Mouse (Mus musculus) spleen, adult 2 months (tissue): ENCODE results near the gene Zbtb7b. TPM values are rescaled to one million over a fixed set of nuclear protein-coding genes. Genes with fewer than 3 reads are reported as not detected.

Source experiments
- DNase-seq, 2 experiments: peaks; one replicate each; pipeline versions ENCODE4 v3.0.0 to v3.0.0-alpha.2; 2012 to 2021; ENCODE audit warnings: low spot score in 2 of 2, low read depth in 1 of 2
- H3K27ac ChIP-seq: fragments of 200-500 bp; 2 replicates; pipeline ENCODE4 v1.5.1; 2012; ENCODE audit warnings: low read length, inconsistent platforms; ENCODE audit not compliant: insufficient read depth
- H3K27me3 ChIP-seq: fragments of 200-500 bp; 2 replicates; pipeline ENCODE4 v1.6.1; 2012; ENCODE audit warnings: mild to moderate bottlenecking, moderate library complexity, low read length, inconsistent platforms; ENCODE audit not compliant: control insufficient read depth, insufficient read depth
- H3K36me3 ChIP-seq: fragments of 200-500 bp; 2 replicates; pipeline ENCODE4 v1.6.1; 2012; ENCODE audit warnings: mild to moderate bottlenecking, low read length, inconsistent platforms; ENCODE audit not compliant: control insufficient read depth, insufficient read depth
- H3K4me1 ChIP-seq: fragments of 200-500 bp; 2 replicates; pipeline ENCODE4 v1.6.1; 2011; ENCODE audit warnings: inconsistent platforms; ENCODE audit not compliant: control insufficient read depth, insufficient read depth, insufficient read length
- H3K4me3 ChIP-seq: fragments of 200-500 bp; 2 replicates; pipeline ENCODE4 v1.5.1; 2011; ENCODE audit warnings: mild to moderate bottlenecking, inconsistent platforms; ENCODE audit not compliant: insufficient read depth, insufficient read length; ENCODE audit errors: extremely low read depth
- CTCF ChIP-seq: fragments of 200-500 bp; IDR thresholded peaks from 2 replicates; pipeline ENCODE4 v1.5.1; 2011; ENCODE audit warnings: mild to moderate bottlenecking, inconsistent platforms; ENCODE audit not compliant: insufficient read depth, insufficient read length, insufficient replicate concordance; ENCODE audit errors: extremely low read depth
- POLR2A ChIP-seq: fragments of 200-500 bp; IDR thresholded peaks from 2 replicates; pipeline ENCODE4 v1.6.1; 2011; ENCODE audit warnings: low read depth, low read length, inconsistent platforms
- WGBS: fragments of 180-500 bp; shearing (Covaris S2); methylation state at CpG from one replicate; pipeline ENCODE4 v1.1.7; 2018; 5-methylcytosine and 5-hydroxymethylcytosine counted together
- polyA plus RNA-seq: library from polyadenylated mRNA; depleted of rRNA; stranded (reverse); fragments of >200 nt; gene quantifications from 2 replicates; pipeline ENCODE4 v1.2.3, GENCODE M21; 2012

Gene Zbtb7b
- polyA plus RNA-seq, 1 experiment = 54.5 TPM

DNA sequence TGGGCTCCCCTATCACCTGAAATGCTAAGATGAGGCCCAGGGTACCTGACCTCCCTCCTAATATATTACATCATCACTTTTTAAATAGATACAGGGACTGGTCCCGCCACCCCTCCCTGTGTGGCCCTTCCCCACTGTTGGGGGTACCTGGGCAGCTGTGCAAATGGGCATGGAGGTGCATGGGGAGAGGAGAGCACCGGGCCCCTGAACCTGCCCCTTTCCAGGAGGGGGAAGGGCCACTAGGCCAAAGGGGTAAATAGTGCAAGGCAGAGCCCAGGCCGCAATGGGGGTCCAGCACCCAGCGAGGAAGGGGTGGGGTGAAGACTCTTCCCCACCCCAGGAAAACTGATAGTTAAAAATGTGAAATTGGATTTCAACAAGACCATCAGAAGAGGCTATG, 16.7 kb downstream of the Zbtb7b start:
- peaks cover 19% of the 10 kb centered on the region for H3K36me3 ChIP-seq
- TF ChIP-seq CTCF (no peak), POLR2A (no peak)
- peaks cover 19% of the 10 kb centered on the region for H3K4me1 ChIP-seq
- DNase-seq = no peak
- WGBS = 86% methylated on average over 4 of the region's 4 CpGs
- H3K27ac ChIP-seq = no peak overlapping the region
- H3K4me3 ChIP-seq = no peak overlapping the region
- no peaks in the 10 kb centered on the region for H3K27me3 ChIP-seq

DNA sequence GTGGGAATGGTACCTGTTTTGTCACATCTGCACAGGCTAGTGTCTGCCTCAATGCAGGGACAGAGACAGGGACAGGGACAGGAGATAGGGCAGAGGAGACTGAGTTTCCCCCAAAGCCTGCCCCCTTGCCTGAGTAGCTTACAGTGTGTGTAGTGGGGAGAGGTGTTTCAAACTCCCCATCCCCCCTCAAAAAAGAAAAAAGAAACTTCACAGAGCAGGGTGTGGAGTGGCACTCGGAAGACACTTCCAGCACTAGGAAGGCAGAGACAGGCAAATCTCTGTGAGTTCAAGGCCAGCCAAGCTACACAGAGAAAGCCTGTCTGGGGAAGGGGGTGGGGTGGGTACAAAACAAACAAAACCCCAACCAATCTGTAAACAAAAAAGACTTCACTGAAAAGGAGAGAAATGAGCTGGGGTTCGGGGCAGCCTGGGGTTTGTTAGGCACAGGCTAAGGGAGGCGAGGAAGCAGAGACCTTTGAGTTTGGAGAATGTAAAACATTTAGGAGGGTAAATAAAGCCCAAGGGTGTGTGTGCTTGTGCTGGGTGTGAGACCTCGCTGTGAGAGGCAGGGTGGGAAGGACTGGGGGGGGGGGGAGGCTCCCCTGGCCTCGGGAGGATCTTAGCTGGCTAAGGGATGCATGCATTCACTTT, 20.9 kb downstream of the Zbtb7b start:
- Histone ChIP-seq H3K36me3 (peaks cover 2% of the 10 kb centered on the region; the same call in 1 of the 2 replicates), H3K27me3 (no peaks in the 10 kb centered on the region), H3K4me3 (no peak overlapping the region), H3K27ac (no peak overlapping the region), H3K4me1 (peaks cover 6% of the 10 kb centered on the region)
- 57% methylated on average over 5 of the region's 5 CpGs for WGBS
- no peak for DNase-seq
- TF ChIP-seq CTCF (no peak), POLR2A (no peak)

DNA sequence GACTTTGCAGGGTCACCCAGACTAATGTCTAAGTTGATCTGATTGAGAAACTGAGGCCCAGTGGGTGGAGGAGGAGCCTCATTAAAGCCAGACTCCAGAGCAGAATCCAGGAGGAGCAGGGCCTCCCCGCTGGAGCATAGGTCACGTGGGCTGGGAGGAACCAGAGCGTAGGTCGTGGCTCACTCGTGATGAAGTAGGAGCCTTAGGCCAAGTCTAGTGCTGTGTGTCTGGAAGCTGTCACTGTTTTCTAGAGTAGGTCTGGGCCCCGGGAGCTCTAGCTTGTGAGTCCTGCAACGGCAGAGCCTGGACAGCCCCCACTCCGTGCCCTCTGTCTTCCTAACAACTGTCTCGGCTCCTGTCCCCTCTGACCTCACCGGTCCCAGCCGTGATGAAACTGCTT, 27.2 kb downstream of the Zbtb7b start:
- Histone ChIP-seq H3K36me3 (no peaks in the 10 kb centered on the region), H3K4me1 (no peaks in the 10 kb centered on the region), H3K27me3 (no peaks in the 10 kb centered on the region), H3K4me3 (no peak overlapping the region), H3K27ac (no peak overlapping the region)
- 81% methylated on average over 11 of the region's 11 CpGs for WGBS
- no peak for DNase-seq
- no peak for TF ChIP-seq POLR2A
- no peak for TF ChIP-seq CTCF

DNA sequence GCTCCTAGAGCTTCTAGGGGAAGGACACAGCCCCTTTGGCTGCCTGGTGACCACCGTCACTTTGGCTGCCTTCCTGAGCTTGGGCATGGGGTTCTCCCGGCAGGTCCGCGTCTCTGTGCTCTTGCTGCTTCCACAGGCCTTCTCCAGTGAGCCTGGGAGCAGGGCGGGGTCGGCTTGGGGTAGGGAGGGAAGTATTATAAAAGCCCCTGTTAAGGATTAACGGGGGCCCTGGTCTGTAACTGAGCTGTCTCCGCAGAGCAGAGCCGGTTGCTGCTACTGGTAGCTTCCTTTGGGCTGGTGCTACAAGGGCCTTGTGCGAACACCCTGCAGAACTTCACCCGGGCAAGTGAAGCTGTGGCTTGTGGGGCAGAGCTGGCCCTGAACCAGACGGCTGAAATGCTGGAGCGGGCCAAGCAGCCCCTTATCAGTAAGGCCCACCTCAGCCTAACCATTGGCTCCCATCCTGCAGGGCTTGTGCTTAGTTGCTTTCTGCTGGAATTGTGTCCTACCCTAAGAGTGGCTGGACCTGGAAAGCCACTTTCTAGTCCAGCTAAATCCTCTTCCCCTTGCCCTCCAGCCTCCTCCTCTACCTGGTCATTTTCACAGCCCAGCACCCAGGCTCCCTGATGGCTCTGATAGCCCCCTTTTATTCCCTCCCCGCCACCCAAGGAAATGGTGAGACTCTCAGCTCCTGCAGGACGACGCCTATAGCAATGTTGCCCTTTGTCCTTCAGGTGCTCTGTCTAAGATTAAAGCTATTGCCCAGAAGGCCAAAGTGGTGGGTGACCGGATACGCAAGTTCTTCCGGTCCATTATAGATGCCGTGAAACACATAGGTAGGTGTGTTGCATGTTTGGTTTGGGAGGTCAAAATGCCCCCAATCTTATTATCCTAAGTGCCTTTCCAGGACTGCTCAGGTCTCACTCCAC, 28.8 kb downstream of the Zbtb7b start:
- H3K27me3 ChIP-seq = no peaks in the 10 kb centered on the region
- no peak overlapping the region for H3K4me3 ChIP-seq
- 89% methylated on average over 20 of the region's 20 CpGs for WGBS

DNA sequence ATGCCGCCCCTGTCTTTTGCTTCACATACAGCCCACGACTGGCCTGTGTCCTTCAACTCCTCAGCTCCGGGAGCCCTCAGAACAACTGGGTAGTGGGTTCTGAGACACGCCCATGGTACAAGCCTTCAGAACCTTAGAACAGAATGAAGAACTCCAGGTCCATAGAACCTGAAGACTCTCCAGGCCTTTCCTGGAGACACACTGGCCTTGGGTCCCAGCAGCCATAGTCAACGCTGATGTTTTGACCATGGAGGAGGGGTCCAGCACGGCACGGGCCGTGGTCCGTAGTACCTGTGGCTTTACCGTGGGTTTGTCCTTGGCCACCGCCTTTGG, 29.5 kb downstream of the Zbtb7b start, which contains the start of gene Dcst1:
Dcst1 (minus strand) TSS at position 101 of the 333 bp plus-strand sequence.
- TF ChIP-seq POLR2A (no peak), CTCF (no peak)
- Histone ChIP-seq H3K27me3 (no peaks in the 10 kb centered on the region), H3K4me3 (no peak within 1 kb of the TSS), H3K36me3 (no peaks in the 10 kb centered on the region), H3K4me1 (no peaks in the 10 kb centered on the region), H3K27ac (no peak within 1 kb of the TSS)
- 90% methylated on average over 11 of the region's 11 CpGs for WGBS
- DNase-seq = no peak

More for the DNA sequence above, 28.8 kb downstream of the Zbtb7b start:
- DNase-seq = no peak
- TF ChIP-seq CTCF (no peak), POLR2A (no peak)
- H3K27ac ChIP-seq = no peak overlapping the region
- no peaks in the 10 kb centered on the region for H3K4me1 ChIP-seq
- H3K36me3 ChIP-seq = no peaks in the 10 kb centered on the region

DNA sequence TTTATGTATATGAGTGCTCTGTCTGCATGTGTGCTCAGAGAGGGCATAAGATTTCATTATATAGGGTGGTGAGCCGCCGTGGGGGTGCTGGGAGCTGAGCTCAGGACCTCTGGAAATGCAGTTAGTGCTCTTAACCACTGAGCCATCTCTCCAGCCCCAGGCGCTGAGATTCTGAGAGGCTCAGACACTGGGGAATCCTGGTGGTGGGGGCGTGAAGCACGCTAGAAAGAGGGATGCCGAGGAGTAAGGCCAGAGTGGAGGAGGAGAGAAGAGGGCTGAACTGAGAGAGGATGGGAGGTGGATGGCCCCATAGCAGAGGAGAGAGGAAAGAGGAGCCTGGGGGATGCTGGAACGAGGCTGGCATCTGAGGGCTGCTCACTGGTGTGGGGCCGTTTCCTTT, 29.9 kb downstream of the Zbtb7b start:
- no peak for DNase-seq
- WGBS = 85% methylated on average over 8 of the region's 8 CpGs
- TF ChIP-seq POLR2A (no peak), CTCF (no peak)
- H3K27ac ChIP-seq = no peak overlapping the region
- no peaks in the 10 kb centered on the region for H3K36me3 ChIP-seq
- H3K4me1 ChIP-seq = peaks cover 3% of the 10 kb centered on the region; the same call in 1 of the 2 replicates
- no peak overlapping the region for H3K4me3 ChIP-seq
- H3K27me3 ChIP-seq = no peaks in the 10 kb centered on the region

DNA sequence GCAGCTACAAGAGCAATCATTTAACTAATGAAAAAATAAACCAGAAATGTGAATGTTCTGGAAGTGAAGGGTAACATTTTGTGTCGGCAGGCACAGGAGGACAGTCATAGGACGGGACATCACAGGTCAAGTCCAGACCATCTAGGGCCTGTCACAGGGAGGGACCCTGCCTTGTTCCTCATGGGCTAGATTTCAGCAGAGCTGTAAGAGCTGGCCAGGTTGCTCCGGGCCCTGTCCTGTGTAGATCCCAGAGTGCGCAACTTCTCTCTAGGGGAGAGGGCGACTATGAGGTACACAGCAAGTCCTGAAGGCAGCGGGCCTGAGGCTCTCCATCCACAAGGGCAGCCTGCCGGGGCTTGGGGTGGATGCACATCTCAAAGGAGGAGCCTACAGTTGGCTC, 32.9 kb downstream of the Zbtb7b start, which contains the start of gene Dcst2:
Dcst2 (plus strand) TSS at position 301 of the 400 bp plus-strand sequence.
- Histone ChIP-seq H3K4me3 (no peak within 1 kb of the TSS), H3K4me1 (peaks cover 3% of the 10 kb centered on the region; the same call in 1 of the 2 replicates), H3K36me3 (no peaks in the 10 kb centered on the region), H3K27ac (no peak within 1 kb of the TSS), H3K27me3 (no peaks in the 10 kb centered on the region)
- TF ChIP-seq CTCF = no peak
- no peak for TF ChIP-seq POLR2A
- 85% methylated on average over 7 of the region's 7 CpGs for WGBS
- DNase-seq = no peak
